Mouse (Mus musculus): Measurements from ENCODE around the gene Notch4.
"Not testable (repeated sequence)": the region's sequence is repeated elsewhere in the genome, so short reads cannot be mapped to it uniquely, and the experiment has no call there.

The Notch4 gene

DNA sequence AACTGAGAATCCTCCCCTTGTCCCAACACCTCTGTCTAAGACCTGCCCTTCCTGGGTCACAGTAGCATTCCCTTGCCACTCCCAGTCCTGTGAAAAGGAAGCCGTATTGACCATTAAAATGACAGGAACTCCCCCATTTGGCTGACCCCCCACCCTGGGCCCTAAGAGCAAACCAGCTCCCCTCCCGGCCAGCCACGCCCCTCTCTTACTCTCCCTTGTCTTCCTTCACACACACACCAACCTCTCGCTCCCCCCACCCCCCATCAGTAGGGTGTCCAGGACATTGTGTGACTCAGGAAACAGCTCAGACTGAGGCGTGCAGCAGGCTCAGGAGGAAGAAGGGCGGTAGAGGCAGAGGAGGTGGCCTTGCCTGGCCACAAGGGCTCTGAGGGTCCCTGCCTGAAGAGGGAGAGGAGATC, at the start of gene Notch4:
Gene Notch4, plus strand, starts transcription at position 266 of the 419 bp plus-strand sequence.
- peak; percentile 20 for DNase-seq (ENCODE audit: low read depth, low spot score)

DNA sequence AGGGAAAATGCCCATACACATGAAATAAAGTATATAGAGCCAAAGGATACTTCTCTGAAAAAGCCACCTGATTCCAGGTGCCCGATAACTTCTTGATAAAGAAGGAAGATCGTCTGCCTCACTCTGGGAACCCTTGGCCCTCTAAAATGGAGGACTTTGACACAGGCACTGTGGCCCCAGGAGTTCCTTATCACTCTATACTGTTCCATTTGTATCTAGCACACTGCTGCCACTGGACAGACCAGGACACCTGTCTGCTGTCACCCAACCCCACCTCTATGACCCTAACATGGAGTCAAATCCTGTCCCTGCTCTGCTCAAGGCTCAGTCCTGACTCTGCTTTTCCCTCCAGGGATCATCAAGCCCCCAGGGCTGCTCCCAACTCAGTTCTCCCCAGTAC, 47.6 kb upstream of the Notch4 start:
- DNase-seq (ENCODE audit: low read depth, low spot score): no peak

DNA sequence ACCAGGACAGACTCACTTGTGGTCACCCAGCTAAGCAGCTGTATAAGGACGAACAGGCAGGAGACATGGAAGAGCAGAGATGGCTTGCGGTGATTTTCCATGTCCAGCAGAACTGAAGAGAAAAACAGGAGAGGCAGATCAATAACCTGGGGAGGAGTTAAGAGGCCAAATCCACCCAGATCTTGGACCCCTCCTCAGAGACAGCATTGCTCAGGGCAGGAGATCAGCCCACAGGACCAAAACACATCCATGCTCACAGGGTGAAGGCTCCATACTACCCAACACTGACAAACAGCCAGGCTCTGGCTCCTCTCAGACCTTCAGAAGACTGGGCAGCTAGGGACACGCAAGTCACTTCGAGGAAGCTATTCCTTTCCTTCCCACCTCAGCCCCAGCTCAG, 46.8 kb upstream of the Notch4 start, which contains the start of gene Btnl6:
Gene Btnl6, minus strand, starts transcription at position 101 of the 400 bp plus-strand sequence.
- no peak for DNase-seq (ENCODE audit: low read depth, low spot score)

DNA sequence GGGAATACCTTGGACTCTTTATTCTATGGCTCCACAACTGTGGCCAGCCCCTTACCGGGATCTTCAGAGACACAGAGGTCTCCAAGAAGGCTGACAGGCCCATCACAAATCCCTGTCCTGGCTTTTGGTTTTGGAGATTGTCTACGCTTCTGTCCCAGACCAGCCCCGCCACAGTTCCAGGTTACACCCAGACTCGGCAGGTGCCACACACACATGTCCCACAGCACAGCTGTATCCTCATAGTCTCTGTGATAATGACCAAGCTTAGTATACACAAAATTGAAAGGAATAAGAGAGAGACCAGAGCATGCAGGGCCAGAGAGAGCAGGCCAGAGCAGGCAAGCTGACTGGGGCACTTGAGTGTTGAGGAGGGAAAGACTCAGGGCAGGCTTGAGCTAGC, 46.3 kb upstream of the Notch4 start:
- no peak for DNase-seq (ENCODE audit: low read depth, low spot score)

DNA sequence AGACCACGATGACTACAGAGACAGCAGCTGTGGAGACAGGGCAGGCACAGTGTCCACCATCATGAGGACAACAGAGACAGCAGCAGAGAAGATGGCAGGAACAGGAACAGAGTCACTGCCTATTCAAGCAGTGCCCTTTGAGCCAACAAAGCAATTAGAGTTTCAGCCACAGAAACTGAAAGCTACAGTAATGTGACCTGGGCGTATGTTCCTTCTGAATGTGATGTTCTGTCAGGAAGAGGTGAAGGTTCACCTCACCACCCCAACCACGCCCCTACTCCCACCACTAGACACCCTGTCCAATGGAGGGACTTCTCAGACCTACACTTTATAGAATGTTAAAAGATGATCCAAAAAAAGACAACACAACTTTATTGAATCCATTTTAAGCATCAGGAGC, 45.5 kb upstream of the Notch4 start:
- DNase-seq (ENCODE audit: low read depth, low spot score): not testable (repeated sequence)

DNA sequence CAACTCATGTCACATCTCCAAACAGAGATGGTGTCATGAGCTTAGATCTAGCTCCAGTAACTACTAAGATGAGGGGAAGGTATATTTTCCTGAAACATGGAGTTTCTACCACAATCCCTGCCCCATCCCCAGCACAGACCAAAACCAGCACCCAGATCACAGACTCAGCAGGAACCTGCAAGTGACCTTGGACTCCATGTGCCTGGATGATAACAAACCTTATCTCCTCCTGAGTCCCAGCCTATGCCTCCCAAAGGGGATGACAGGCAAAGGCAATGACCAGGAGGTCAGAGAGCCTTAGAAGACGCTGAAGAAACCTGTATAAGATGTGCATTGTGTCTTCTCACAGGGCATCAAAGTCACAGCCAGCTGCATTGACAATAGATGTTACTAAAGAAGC, 45.1 kb upstream of the Notch4 start:
- DNase-seq (ENCODE audit: low read depth, low spot score): no peak

DNA sequence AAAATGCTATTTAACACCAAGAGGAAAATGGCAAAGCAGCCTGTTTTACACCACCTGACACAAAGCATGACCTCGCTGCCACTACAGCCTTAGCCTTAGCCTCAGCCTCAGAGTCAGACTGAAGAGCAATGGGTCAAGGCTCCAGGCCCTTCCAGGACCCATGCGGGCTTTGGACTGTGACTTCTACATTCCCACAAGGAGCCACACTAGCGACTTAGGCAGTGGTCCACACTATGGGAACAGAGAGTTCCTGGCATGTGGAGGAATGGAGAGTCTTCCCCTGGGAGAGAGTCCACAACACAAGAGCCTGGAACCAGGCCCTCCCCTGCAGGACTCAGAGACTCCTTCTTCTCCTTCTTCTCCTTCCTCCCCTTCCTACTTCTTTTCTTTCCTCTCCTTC, 31.4 kb upstream of the Notch4 start:
- DNase-seq (ENCODE audit: low read depth, low spot score): no peak

DNA sequence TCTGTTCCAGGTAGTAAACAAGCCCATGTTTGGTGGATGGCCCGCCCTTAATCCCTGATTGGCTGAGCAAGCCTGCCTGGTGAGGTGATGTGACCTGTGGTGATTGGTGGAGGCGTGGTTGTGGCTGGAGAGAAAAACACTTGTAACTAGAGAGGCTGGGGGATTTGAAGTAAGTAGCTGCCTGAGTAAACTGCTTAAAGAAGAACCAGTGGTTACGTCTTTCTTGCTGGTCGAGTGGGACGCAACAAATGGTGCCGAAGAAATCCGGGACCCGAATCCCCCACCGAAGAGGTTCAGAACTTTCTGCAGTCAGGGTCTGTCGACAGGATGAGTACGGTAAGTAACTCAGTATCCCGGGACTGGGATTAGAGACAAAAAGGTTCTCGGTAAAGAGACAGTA, 20.5 kb upstream of the Notch4 start:
- not testable (repeated sequence) for DNase-seq (ENCODE audit: low read depth, low spot score)

DNA sequence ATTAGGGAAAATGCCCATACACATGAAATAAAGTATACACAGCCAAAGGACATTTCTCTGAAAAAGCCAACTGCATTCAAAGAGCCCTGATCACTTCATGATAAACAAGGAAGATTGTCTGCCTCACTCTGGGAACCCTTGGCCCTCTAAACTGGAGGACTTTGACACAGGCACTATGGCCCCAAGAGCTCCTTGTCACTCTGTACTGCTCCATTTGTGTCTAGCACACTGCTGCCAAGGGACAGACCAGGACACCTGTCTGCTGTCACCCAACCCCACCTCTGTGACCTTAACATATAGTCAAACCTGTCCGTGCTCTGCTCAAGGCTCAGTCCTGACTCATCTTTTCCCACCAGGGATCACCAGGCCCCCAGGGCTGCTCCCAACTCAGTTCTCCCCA, 17.3 kb upstream of the Notch4 start:
- no peak for DNase-seq (ENCODE audit: low read depth, low spot score)

DNA sequence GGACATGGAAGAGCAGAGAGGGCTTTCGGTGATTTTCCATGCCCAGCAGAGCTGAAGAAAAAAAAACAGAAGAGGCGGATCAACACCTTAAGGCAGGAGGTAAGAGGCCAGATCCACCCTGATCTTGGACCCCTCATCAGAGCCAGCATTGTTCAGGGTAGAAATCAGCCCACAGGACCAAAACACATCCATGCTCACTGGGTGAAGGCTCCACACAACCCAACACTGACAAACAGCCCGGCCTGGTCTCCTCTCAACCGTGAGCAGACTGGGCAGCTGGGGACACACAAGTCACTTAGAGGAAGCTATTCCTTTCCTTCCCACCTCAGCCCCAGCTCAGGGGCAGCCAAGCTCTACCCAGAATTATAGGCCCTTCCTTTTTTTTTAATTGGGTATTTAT, 16.5 kb upstream of the Notch4 start:
- no peak for DNase-seq (ENCODE audit: low read depth, low spot score)

DNA sequence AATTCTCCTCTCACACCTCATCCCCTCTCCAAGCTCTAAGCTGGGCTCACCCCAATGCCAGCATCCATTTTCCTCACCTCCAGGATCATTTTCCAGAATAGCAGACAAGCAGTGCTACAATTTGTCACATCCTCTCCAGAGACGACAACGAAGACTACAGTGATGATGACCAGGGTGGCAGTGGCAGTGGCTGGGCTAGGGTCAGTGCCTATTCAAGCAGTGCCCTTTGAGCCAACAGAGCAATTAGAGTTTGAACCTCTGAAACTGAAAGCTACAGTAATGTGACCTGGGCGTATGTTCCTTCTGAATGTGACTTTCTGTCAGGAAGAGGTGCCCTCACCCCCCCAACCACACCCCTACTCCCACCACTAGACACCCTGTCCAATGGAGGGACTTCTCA, 14.9 kb upstream of the Notch4 start:
- no peak for DNase-seq (ENCODE audit: low read depth, low spot score)

DNA sequence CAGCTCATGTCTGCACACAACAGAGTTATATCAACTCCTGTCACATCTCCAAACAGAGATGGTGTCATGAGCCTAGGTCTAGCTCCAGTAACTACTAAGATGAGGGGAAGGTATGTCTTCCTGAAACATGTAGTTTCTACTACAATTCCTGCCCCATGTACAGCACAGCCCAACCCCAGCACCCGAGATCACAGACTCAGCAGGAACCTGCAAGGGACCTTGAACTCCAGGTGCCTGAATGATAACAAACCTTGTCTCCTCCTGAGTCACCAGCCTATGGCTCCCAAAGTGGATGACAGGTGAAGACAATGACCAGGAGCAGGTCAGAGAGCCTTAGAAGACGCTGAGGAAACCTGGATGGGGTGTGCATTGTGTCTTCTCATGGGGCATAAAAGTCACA, 14.2 kb upstream of the Notch4 start:
- no peak for DNase-seq (ENCODE audit: low read depth, low spot score)

DNA sequence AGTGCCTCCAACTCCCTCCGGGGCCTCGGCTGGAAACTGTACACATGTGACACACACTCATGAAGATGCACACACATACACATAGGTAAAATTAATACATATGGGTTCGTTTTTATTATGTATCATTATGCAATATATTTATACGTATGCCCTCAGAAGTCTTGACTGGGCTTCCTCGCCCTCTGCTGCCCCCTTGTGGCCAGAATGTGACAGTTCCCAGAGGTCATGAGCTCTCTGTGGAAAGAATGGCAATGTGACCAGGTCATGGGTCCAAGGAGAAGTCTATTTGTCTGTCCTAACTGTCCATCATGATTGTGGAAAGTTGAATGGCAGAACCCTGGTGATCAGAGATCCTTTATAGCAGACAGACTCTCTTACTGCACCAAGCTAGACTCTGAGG, 8.6 kb upstream of the Notch4 start:
- peak; percentile 78 for DNase-seq (ENCODE audit: low read depth, low spot score)

DNA sequence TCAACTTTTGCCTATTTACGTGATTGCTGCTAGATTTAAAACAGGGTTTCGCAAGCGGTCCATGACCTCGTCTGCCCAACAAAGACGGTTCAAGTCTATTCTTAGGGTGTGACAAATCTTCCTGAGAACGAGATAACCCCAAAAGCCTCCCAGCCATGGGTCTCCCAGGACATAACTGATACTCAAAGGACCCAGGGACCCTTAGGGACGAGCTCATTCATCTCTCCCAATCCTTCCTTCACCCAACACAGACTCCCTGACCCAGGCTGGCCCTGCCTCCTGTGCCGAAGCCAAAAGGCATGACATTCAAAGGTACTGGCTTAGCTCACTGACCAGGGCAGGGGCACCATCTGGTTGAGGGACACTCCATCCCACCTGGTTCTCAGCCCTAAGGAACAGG, 7.7 kb upstream of the Notch4 start:
- no peak for DNase-seq (ENCODE audit: low read depth, low spot score)

DNA sequence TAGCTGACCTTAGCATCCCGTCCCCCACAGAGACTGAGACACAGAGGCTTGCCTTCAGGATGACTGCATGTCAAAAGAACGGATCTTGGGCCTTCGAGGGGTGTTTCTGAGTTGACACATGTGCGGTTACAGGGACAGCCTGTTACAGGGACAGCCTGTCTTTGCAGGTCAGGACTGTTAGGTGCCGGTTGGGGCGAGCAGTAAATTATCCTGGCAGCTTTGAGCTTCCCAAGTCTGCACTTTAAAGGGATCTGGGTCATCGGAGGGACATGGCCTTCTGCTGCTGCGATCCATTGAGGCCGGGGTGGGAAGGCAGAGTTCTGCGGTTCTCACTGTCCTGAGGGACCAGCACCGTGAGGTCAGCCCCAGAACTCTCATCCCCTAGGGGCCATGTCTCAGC, 6.7 kb upstream of the Notch4 start:
- DNase-seq (ENCODE audit: low read depth, low spot score): no peak

DNA sequence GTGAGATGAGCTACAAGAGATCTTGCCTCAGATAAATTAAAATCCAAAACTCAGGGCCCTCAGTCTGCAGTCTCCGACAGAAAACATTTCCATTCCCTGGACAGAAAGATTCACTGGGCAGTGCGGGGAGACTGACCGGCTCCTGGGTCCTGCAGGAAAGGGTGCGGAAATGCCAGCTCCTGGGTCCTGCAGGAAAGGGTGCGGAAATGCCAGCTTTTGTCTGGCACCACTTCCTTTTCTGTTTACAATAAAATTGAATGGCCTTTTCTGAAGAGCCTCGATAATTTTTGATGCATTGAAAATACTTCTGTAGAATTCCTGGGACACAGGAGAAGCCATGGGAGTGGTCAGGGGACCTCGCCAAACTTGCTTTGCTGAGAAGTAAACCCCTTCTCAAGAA, 5.0 kb upstream of the Notch4 start:
- DNase-seq (ENCODE audit: low read depth, low spot score): no peak

DNA sequence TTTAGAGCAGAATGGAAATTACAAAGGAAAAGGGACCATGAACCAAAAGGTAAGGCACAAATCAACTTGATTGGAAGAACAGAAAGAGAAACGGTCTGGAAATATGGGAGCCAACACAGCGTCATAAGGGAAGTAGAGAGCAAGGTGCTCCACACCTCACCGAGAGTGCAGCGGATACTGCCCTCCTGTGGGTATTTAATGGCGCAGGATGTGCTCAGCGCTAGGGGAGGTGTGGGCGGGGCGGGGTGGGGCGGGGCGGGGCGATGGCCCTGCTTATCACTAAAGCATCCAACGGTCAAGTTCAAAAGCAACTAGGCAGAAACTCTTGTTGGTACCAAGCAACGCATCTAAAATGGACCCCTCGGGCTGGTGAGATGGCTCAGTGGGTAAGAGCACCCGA, 4.2 kb upstream of the Notch4 start:
- no peak for DNase-seq (ENCODE audit: low read depth, low spot score)

DNA sequence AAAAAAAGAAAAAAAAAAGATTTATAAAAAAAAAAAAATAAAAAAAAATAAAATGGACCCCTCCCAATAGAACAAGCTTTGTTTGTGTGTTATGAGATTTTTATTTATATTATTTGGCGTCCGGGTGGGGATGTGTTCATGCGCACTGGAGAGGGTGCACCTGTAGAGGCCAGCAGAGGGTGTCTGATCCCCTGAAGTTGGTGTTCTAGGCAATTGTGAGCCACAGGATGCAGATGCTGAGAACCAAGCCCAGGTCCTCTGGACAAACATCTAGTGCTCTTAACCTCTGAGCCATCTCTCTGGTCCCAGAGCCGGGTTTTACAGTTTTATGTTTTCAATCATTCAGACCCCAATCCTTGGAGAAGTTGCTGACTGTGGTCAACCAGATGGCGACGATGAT, 3.6 kb upstream of the Notch4 start:
- DNase-seq (ENCODE audit: low read depth, low spot score): no peak

DNA sequence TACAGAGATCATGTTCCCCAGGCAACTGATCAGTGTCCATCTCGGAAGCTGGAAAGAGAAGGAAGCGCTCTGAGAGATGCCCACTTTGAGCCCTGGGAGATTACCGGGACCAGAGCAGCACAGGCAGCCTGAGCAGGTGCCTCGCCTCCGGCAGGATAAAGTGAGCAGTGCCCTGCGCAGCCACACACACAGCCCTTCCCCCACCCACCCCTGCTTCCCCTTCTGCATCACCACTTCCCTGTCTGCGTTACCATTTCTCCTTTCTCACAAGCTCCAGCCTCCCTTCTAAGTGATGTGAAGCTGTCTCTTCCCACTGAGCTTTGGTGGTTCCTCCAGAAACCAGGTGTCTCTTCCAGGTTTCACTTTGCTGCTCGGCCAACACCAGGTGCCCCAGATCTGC, 2.9 kb upstream of the Notch4 start:
- no peak for DNase-seq (ENCODE audit: low read depth, low spot score)

DNA sequence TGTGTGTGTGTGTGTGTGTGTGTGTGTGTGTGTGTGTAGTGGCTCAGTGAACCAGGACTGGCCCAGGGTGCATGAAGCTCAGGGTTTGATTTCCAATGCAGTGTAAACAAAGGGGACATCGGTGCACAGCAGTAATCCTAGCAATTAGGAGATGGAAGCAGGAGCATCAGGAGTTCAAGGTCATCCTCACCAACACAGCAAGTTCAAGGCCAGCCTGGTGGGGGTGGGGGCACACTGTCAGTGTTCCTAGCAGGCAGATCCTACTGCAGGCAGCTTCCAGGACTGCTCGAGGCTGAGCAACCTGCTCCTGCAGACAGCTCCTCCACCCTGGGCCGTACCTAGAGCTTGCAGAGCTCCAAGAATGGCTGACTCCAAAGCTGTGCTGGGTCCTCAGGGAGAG, 1.5 kb upstream of the Notch4 start:
- no peak for DNase-seq (ENCODE audit: low read depth, low spot score)

DNA sequence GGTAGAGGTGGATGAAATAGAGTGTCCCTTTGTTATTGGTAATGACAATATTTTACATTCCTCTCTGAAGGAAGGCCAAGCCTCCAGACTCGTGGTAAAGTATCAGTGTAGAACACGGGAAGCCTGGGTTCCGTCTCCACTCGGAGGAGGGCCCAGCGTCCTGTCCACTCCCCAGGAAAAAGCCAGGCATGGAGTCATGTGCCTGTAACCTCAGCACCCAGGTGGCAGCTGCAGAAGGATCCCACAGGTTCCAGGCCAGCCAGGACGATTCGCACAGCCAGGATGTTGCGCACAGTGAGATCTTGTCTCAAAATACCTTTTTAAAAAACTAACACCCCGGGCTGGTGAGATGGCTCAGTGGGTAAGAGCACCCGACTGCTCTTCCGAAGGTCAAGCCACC, 714 bp upstream of the Notch4 start:
- no peak for DNase-seq (ENCODE audit: low read depth, low spot score)

DNA sequence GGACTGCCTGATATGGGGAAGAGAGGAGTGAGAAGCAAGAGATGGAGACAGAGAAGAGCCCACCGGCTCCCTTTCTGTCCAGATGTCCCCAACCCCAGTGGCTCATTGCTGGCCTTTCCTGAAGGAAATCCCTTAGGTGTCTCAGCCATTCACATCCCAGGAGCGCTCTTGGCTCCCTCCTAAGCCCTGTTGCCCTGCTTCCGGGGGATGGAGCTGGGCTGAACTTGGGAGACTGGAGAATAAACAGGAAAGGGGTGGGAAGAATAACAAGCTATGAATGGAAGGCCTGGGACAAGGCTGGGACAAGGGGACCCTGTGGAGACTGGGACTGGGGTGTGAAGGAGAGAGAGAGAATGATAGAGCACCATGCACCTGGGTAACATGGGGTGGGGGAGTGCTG, 728 bp downstream of the Notch4 start:
- DNase-seq (ENCODE audit: low read depth, low spot score): no peak

DNA sequence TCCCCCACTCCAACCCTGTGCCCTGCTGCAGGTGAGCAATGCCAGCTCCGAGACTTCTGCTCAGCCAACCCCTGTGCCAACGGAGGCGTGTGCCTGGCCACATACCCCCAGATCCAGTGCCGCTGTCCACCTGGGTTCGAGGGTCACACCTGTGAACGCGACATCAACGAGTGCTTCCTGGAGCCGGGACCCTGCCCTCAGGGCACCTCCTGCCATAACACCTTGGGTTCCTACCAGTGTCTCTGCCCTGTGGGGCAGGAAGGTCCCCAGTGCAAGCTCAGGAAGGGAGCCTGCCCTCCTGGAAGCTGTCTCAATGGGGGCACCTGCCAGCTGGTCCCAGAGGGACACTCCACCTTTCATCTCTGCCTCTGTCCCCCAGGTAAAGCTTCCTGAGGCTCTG, 3.2 kb downstream of the Notch4 start:
- no peak for DNase-seq (ENCODE audit: low read depth, low spot score)

DNA sequence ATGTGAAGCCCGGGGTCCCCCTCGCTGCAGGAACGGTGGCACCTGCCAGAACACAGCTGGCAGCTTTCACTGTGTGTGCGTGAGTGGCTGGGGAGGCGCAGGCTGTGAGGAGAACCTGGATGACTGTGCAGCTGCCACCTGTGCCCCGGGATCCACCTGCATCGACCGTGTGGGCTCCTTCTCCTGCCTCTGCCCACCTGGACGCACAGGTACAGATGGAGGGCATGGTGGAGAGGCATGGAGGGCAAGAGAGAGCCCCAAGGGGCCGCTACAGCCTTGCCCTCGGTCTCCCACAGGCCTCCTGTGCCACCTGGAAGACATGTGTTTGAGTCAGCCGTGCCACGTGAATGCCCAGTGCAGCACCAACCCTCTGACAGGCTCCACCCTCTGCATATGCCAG, 4.4 kb downstream of the Notch4 start:
- DNase-seq (ENCODE audit: low read depth, low spot score): no peak

DNA sequence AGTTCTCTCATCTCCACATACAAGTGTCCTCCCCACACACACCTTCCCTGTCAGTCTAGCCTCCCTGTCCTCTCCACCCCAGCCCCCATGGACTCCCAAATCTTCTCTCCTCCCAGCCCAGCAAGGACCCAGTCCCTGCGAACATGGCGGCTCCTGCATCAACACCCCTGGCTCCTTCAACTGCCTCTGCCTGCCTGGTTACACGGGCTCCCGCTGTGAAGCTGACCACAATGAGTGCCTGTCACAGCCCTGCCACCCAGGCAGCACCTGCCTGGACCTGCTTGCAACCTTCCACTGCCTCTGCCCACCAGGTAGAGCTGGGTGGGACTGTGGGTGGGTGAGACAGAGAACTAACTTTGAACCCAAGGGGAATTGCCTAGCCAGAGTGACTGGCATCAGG, 5.9 kb downstream of the Notch4 start:
- no peak for DNase-seq (ENCODE audit: low read depth, low spot score)
